Mouse (Mus musculus) C2C12 (cell line): ENCODE measurements around the gene Olfr1501. TPM values are rescaled to one million over a fixed set of nuclear protein-coding genes. Genes with fewer than 3 reads are reported as not detected.
"Not testable (repeated sequence)": the region's sequence is repeated elsewhere in the genome, so short reads cannot be mapped to it uniquely, and the experiment has no call there.

Experiments
- H3K27me3 ChIP-seq: one replicate; pipeline ENCODE4 v1.6.1; 2011; ENCODE audit not compliant: control insufficient read depth, insufficient read depth, insufficient read length
- H3K36me3 ChIP-seq: one replicate; pipeline ENCODE4 v1.6.1; 2011; ENCODE audit not compliant: control insufficient read depth, insufficient read depth
- H3K4me3 ChIP-seq: one replicate; pipeline ENCODE4 v1.5.1; 2011; ENCODE audit warnings: mild to moderate bottlenecking, control low read depth; ENCODE audit not compliant: poor library complexity, insufficient read depth, severe bottlenecking
- H3K79me2 ChIP-seq: one replicate; pipeline ENCODE4 v1.6.1; 2011; ENCODE audit not compliant: control insufficient read depth, insufficient read depth
- H3K79me3 ChIP-seq: one replicate; pipeline ENCODE4 v1.6.1; 2011; ENCODE audit warnings: low read depth, control low read depth
- H3ac ChIP-seq: one replicate; pipeline ENCODE3; 2011; ENCODE audit warnings: low read depth; ENCODE audit not compliant: control insufficient read depth, insufficient read length
- CEBPB ChIP-seq: IDR thresholded peaks from one replicate; pipeline ENCODE4 v1.6.1; 2011; ENCODE audit warnings: low read depth, mild to moderate bottlenecking, control low read depth, moderate library complexity
- CTCF ChIP-seq: IDR thresholded peaks from one replicate; pipeline ENCODE4 v1.5.1; 2011; ENCODE audit not compliant: control insufficient read depth, insufficient read depth, insufficient read length
- FOSL1 ChIP-seq: IDR thresholded peaks from one replicate; pipeline ENCODE4 v1.8.0; 2011; ENCODE audit warnings: mild to moderate bottlenecking, low read length; ENCODE audit not compliant: poor library complexity, insufficient read depth, severe bottlenecking
- MAX ChIP-seq: IDR thresholded peaks from one replicate; pipeline ENCODE4 v1.6.1; 2011; ENCODE audit warnings: mild to moderate bottlenecking, control low read depth
- MYOD1 ChIP-seq: IDR thresholded peaks from one replicate; pipeline ENCODE4 v1.6.1; 2011; ENCODE audit warnings: low read depth; ENCODE audit not compliant: control insufficient read depth, insufficient read length
- MYOG ChIP-seq: IDR thresholded peaks from one replicate; pipeline ENCODE4 v1.6.1; 2011; ENCODE audit not compliant: control insufficient read depth, insufficient read length; ENCODE audit errors: extremely low read depth
- USF1 ChIP-seq: IDR thresholded peaks from one replicate; pipeline ENCODE4 v1.6.1; 2011; ENCODE audit warnings: low read depth, mild to moderate bottlenecking, control low read depth, moderate library complexity
- long read RNA-seq, 2 experiments: library from polyadenylated mRNA; unstranded; transcript quantifications; one replicate each; pipeline ENCODE4 v2.0.0; 2019 to 2020
- polyA plus RNA-seq: library from polyadenylated mRNA; unstranded; fragments of >200 nt; fragmentation: generic; extraction: Trizol; gene quantifications from one replicate; pipeline ENCODE4 v1.2.1, GENCODE M21; 2012; ENCODE audit warnings: missing spikeins

The Olfr1501 gene
- not detected for polyA plus RNA-seq
- long read RNA-seq, experiment 1 = 0 reads
- long read RNA-seq, experiment 2 = 0 reads

DNA sequence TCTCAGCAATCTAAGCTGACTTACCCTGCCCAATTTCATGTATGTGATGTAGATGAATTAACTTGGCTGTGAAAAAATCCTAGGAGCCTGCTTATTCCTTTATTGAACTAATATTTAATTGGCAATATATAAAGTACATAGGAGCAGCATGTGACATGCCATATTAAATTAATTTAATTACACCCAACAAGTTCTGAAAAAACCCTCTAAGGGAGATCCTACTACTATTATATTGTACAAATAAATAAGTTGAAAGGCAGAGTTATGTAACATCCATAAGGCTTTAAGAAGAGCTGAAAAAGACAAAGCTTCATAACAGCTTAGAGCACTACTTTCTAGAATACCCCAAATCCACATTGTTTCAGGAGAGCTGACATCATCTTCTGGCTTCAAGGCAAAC lies at the start of gene Olfr1501:
Gene Olfr1501, minus strand, starts transcription at position 101 of the 400 bp plus-strand sequence.
- H3K79me3 ChIP-seq, H3K79me2 ChIP-seq, H3K27me3 ChIP-seq, H3K4me3 ChIP-seq, H3K36me3 ChIP-seq, H3ac ChIP-seq: not testable (repeated sequence)

- no peak within 1 kb of the TSS for H3ac ChIP-seq
- H3K27me3 ChIP-seq = no peaks in the 10 kb centered on the region
- H3K36me3 ChIP-seq = no peaks in the 10 kb centered on the region
- H3K79me2 ChIP-seq = no peaks in the 10 kb centered on the region
- H3K79me3 ChIP-seq = no peaks in the 10 kb centered on the region
- TF ChIP-seq MYOG = no peak
- TF ChIP-seq MAX = no peak
- TF ChIP-seq MYOD1 = no peak
- H3K4me3 ChIP-seq = no peak within 1 kb of the TSS
Measured at GRCm38 (mm10) chr19:13897828-13898227, 47.3 kb upstream of the Olfr1501 start, which contains the start of gene Olfr1504. TSS of gene Olfr1504 (minus strand) at chr19:13897928.

- Histone ChIP-seq H3K4me3 (no peak within 1 kb of the TSS), H3K79me2 (no peaks in the 10 kb centered on the region), H3K36me3 (no peaks in the 10 kb centered on the region), H3K79me3 (no peaks in the 10 kb centered on the region), H3K27me3 (no peaks in the 10 kb centered on the region), H3ac (no peak within 1 kb of the TSS)
- TF ChIP-seq MYOG (no peak), MAX (no peak)
Measured at GRCm38 (mm10) chr19:13861495-13861894, 11.0 kb upstream of the Olfr1501 start, which contains the start of gene Olfr1502. TSS of gene Olfr1502 (plus strand) at chr19:13861795.

GRCm38 (mm10) chr19:13830388-13830787 lies 20.1 kb downstream of the Olfr1501 start, which contains the start of gene Olfr1500:
TSS of gene Olfr1500 (minus strand) at chr19:13830488.
- no peaks in the 10 kb centered on the region for H3K27me3 ChIP-seq
- H3ac ChIP-seq = no peak within 1 kb of the TSS
- no peaks in the 10 kb centered on the region for H3K79me3 ChIP-seq
- no peaks in the 10 kb centered on the region for H3K36me3 ChIP-seq
- no peaks in the 10 kb centered on the region for H3K79me2 ChIP-seq
- no peak for TF ChIP-seq FOSL1
- TF ChIP-seq CTCF = no peak
- no peak for TF ChIP-seq USF1
- TF ChIP-seq CEBPB = no peak
- no peak for TF ChIP-seq MAX
- no peak for TF ChIP-seq MYOG
- H3K4me3 ChIP-seq = no peak within 1 kb of the TSS

DNA sequence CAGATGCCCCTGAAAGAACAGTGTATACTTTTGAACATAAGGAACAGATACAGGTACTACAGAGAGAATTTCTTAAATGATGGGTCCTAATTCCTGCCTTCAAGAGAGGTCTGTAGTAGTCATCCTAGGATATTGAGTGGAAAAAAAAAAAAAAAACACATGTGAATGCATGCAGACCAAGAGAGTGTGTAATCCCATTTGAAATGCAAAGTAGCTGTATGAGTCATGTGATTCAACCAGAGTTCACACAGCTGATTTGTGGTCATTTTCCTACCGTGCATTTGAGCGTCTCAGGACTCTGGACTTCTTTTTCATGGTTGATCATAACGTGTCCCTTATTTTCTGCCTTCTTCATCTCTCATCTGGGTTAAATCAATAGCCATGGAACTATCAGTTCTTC lies 22.0 kb downstream of the Olfr1501 start:
- TF ChIP-seq MAX (no peak), USF1 (no peak), CTCF (no peak), FOSL1 (no peak), MYOD1 (no peak), CEBPB (no peak), MYOG (no peak)
- Histone ChIP-seq H3K27me3 (no peaks in the 10 kb centered on the region), H3ac (no peak overlapping the region), H3K4me3 (no peak overlapping the region), H3K79me3 (no peaks in the 10 kb centered on the region), H3K79me2 (no peaks in the 10 kb centered on the region), H3K36me3 (no peaks in the 10 kb centered on the region)

- no peaks in the 10 kb centered on the region for H3K36me3 ChIP-seq
- no peak overlapping the region for H3ac ChIP-seq
- TF ChIP-seq USF1 (no peak), MYOD1 (no peak), CEBPB (no peak), CTCF (no peak), FOSL1 (no peak), MYOG (no peak)
- no peaks in the 10 kb centered on the region for H3K27me3 ChIP-seq
- H3K79me2 ChIP-seq = no peaks in the 10 kb centered on the region
- H3K4me3 ChIP-seq = no peak overlapping the region
- no peaks in the 10 kb centered on the region for H3K79me3 ChIP-seq
Measured at GRCm38 (mm10) chr19:13820847-13821246, 29.6 kb downstream of the Olfr1501 start.
